Mouse (Mus musculus): ENCODE results near the gene Vars.
"Not testable (repeated sequence)": the region's sequence is repeated elsewhere in the genome, so short reads cannot be mapped to it uniquely, and the experiment has no call there.

The Vars gene

DNA sequence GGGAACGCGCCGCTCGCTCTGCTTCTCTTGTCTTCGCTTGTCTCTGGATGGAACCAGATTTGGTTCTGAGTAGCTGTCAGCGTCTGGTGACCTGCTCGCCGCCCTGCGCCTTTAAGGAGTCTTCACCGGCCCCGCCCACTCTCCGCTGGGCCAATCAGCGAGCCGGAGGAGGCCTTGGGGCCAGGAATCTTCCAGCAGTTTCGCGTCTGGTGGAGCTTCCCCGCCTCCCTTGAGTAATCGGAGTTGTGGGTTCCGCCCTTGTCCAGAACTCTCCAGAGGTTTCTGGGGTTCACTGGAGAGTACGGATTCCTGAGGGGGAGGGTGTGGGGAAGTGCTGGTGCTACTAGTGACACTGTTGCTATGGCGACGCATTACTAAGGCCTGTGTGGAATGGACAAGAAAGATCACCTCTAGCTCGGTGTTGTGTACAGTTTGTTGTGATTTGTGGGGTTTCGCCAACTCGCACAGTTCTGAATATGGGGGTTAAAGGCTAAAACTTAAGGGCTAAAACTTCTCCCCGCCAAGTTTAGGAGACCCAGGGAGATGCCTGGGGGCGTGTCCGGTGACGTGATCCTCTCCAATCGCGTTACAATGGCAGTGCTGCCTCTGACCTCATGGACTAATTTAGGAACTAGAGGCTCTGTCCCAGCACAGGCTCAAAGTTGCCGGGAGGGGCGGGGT, 28.6 kb upstream of the Vars start, which contains the start of the genes Hspa1a and Hspa1l:
TSS of gene Hspa1a (minus strand) at position 88 of the 681 bp plus-strand sequence.
TSS of gene Hspa1l (plus strand) at position 635 of the 681 bp plus-strand sequence.
- peak; percentile 85 for DNase-seq

GRCm38 (mm10) chr17:34975581-34976492, 24.9 kb upstream of the Vars start:
- DNase-seq: no peak

DNA sequence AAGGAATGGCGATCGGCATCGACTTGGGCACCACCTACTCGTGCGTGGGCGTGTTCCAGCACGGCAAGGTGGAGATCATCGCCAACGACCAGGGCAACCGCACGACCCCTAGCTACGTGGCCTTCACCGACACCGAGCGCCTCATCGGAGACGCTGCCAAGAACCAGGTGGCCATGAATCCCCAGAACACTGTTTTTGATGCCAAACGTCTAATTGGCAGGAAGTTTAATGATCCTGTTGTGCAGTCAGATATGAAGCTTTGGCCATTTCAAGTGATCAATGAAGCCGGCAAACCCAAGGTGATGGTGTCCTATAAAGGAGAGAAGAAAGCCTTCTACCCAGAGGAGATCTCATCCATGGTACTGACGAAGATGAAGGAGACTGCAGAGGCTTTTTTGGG, 23.8 kb upstream of the Vars start:
- no peak for DNase-seq

DNA sequence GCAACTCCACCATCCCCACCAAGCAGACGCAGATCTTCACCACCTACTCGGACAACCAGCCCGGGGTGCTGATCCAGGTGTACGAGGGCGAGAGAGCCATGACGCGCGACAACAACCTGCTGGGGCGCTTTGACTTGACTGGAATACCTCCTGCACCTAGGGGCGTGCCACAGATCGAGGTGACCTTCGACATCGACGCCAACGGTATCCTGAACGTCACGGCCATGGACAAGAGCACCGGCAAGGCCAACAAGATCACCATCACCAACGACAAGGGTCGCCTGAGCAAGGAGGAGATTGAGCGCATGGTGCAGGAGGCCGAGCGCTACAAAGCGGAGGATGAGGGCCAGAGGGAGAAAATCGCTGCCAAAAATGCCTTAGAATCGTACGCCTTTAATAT, 22.5 kb upstream of the Vars start:
- DNase-seq: no peak

- no peak for DNase-seq
Measured at GRCm38 (mm10) chr17:34979631-34980030, 21.2 kb upstream of the Vars start.

GRCm38 (mm10) chr17:34980655-34981054, 20.1 kb upstream of the Vars start:
- DNase-seq: peak; percentile 55

GRCm38 (mm10) chr17:34981690-34982180, 19.1 kb upstream of the Vars start, which contains the start of gene Lsm2:
Lsm2 (plus strand) TSS chr17:34981862.
- peak; percentile 94 for DNase-seq

GRCm38 (mm10) chr17:34982328-34982727, 18.5 kb upstream of the Vars start:
- no peak for DNase-seq

GRCm38 (mm10) chr17:34984218-34984617, 16.6 kb upstream of the Vars start:
- no peak for DNase-seq

DNA sequence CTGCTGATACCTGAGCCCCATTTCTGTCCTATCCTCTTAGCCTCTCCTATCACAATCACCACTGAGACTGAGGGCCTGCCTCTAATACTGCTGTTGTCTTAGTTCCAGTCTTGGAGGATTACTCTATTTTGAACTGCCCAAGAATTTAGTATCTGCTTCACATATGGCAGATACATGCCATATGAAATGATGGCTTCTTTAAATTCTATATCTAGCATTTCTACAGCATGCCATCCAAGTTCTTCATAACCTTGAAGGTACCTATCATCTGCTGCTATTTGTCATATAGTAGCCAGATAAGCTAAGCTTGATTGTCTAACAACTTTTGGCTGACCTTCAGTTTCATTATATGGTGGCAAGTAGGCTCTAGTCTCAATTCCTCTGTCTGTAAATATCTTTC, 6.0 kb upstream of the Vars start:
- DNase-seq: no peak

GRCm38 (mm10) chr17:34995192-34995591, 5.6 kb upstream of the Vars start:
- not testable (repeated sequence) for DNase-seq

GRCm38 (mm10) chr17:34995927-34996326, 4.9 kb upstream of the Vars start:
- DNase-seq: not testable (repeated sequence)

DNA sequence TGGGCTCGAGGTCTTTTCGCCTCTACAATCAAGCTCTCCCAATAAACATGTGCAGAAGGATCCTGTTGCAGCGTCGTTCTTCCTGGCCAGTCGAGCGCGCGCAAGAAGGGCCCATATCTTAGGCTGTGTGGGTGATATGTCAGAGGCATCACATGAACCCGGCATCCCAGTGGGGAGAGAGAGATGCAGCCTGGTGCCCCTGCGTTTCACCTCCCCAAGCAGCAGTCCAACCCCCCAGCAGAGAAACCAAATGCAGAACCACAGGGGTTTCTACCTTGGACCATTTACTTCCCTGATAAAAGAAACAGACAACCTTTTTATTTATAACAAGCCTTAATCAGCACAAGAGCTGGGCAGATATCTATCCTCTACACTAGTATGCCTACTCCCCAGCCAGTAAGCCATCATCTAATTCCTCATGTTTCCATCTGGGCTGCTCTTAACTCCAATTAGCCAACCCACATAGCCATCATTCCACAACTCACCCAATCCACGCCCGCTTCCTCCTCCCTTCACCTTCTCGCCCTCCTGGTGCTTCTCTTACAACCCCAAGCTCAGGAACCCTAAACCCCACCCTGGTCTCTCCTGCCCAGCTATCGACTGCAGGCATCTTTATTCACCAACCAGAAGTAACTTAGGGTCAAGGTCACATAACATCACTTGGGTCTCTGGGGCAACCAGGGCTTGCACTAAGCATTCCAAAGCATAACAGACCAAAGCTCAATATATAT, 4.2 kb upstream of the Vars start:
- no peak for DNase-seq

GRCm38 (mm10) chr17:34997142-34997483, 3.7 kb upstream of the Vars start:
- DNase-seq: no peak

DNA sequence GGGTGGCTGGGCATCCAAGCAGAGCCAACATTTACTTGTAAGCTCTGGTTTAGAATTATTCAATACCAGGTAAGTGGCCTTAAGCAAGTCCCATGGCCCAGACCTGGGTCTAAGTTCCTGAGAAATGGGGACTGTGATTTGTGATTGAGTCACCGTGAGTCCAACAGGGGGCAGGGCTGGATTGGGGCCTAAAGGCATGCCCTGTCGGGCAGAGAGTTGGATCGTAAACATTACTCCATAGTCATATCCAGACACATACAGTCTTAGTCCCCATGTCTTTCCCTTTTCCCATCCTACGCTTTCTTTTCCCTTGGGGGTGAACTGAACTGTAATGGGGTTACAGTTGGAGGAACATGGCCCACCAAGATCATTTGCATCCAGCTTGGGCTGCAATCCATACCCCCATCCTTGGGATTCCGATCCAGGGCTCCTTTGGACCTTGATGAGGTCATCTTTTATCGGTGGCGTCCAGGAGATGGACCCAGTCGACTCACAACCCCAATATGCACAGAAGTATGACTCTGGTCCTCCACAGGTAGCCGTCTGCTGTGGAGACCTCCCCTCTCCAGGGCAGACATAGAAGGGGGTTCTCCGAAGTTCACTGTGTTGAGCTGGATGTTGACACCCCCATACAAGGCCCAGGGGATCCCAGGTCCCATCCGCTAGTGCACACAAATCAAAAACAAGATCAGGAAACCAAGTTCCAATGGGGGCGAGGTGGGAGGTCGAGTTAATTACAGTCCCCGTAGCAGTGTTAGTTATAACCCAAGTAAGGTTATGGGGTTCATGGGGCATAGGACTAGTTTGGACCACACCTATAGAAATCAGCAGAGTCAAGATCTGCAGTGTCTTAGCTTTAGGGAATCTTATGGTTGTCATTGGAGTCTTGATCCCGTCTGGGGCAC, 2.0 kb upstream of the Vars start:
- peak; percentile 10 for DNase-seq

- peak; percentile 26 for DNase-seq
Measured at GRCm38 (mm10) chr17:34999871-35000716, 693 bp upstream of the Vars start.

DNA sequence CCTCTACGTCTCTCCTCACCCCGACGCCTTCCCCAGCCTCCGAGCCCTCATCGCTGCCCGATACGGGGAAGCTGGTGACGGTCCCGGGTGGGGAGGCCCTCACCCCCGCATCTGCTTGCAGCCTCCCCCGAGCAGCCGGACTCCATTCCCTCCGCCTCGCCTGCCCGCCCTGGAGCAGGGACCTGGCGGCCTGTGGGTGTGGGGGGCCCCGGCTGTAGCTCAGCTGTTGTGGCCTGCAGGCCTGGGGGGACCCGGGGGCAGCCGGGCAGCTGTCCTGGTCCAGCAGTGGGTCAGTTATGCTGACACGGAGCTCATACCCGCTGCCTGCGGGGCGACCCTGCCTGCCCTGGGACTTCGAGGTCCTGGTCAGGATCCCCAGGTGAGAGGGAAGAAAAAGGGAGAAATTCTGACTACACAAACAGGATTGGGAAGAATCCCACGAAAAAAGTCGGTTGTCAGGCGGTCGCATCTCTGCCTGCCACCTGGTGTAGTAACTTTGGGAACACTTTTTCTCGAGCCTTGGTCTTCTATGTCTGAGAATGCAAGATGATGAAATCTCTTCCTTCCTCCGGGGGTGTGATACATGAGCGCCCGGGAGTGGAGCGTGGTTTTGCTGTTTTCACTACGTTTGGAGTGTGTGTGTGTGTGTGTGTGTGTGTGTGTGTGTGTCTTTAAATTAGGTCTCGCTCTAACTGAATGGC, 815 bp downstream of the Vars start:
- peak; percentile 47 for DNase-seq

- peak; percentile 6 for DNase-seq
Measured at GRCm38 (mm10) chr17:35002153-35002865, 1.5 kb downstream of the Vars start.

GRCm38 (mm10) chr17:35003022-35003838, 2.4 kb downstream of the Vars start:
- no peak for DNase-seq

Data from kidney, postnatal 10 days (tissue).